Comparison of ENCODE assay signal across 8 mouse cellular contexts in the genomic region with DNA sequence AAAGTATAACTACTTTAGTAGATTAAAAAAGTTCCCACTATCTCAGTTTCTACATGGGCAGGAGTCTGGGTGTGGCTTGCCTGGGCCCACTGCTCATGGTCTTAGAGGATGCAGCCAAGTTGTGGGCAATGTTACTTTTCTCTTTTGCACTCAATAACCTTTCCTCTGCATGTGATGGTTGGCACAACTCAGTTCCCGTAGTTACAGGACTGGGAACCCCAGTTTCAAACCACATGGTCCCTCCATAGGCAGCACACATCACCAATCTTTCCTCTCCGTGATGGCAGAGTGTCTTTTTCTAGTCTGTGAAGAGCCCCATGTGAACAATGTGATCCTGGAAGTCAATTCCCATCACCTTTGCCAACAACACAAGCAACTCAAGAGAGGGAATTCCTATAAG. TPM values are rescaled to one million over a fixed set of nuclear protein-coding genes. Genes with fewer than 3 reads are reported as not detected.
DNase-seq lines count a peak whose midpoint lies in the region.
"Had no signal": no experiment of that assay in that cellular context is flagged by ENCODE, and none has a peak within 500 bp of the region (broad histone marks: within the 10 kb centered on the region; RNA-seq: fewer than 3 reads in every experiment).

No protein-coding gene starts in this region.

- peak; percentile 2 to 32 for DNase-seq in kidney, postnatal 25 days
- no peak for DNase-seq in kidney, postnatal 14 days
- DNase-seq in urinary bladder, postnatal 10 days (ENCODE audit: low spot score) = peak; percentile 12
- no peak for DNase-seq in urinary bladder, postnatal 36 days (ENCODE audit: low spot score in 2 of 2)
- DNase-seq in heart, postnatal 4 days = peak; percentile 8
- no peak for DNase-seq in cerebellum, adult 11 months
- no peak for DNase-seq in yolk sac, embryonic 10.5 days (ENCODE audit: low spot score)

RNA-seq across cellular contexts. Expression of gene Mroh2a, which starts 0.7 kb away (rescaled TPM):
- under 1 TPM in 1 of 2 experiments, not detected in 1; 0.02 TPM for total RNA-seq in heart, postnatal 4 days (2021)

RNA-seq across cellular contexts. Expression of gene Ugt1a1, which starts 15.7 kb away (rescaled TPM):
- not detected for total RNA-seq in heart, postnatal 4 days (2021)

RNA-seq across cellular contexts. Expression of gene Dnajb3, which starts 21.9 kb away (rescaled TPM):
- total RNA-seq in heart, postnatal 4 days (2021) = 1 to 10 TPM; 1.6 to 1.8 TPM

RNA-seq across cellular contexts. Expression of gene Ugt1a2, which starts 27.1 kb away (rescaled TPM):
- not detected for total RNA-seq in heart, postnatal 4 days (2021)
- total RNA-seq: gastrocnemius, postnatal 4 days had no signal

RNA-seq across cellular contexts. Expression of gene Hjurp, which starts 50.0 kb away (rescaled TPM):
- total RNA-seq in heart, postnatal 4 days (2021) = 100 to 1,000 TPM in 1 of 2 experiments, 10 to 100 TPM in 1; 97.1 to 100 TPM

Comparison
In these comparisons a context has a peak if more than half of its experiments do, and no peak if none do; other contexts are left out.
1. DNase-seq: peak in kidney, postnatal 25 days (2 of 2), urinary bladder, postnatal 10 days (single experiment) and heart, postnatal 4 days (single experiment); none in kidney, postnatal 14 days (single experiment), urinary bladder, postnatal 36 days (0 of 2), cerebellum, adult 11 months (single experiment) and yolk sac, embryonic 10.5 days (single experiment).